Mouse (Mus musculus): ENCODE data around the gene Htt. TPM values are rescaled to one million over a fixed set of nuclear protein-coding genes. Genes with fewer than 3 reads are reported as not detected.

The Htt gene
- polyA plus RNA-seq, 1 experiment = 31.4 TPM

GRCm38 (mm10) chr5:34907910-34908725 is 146.6 kb downstream of the Htt start, which contains the start of gene Msantd1:
Msantd1 (plus strand) TSS chr5:34908012.
- H3K4me1 ChIP-seq (ENCODE audit: control insufficient read depth, insufficient read depth, low read length) = no peaks in the 10 kb centered on the region
- H3K4me3 ChIP-seq (ENCODE audit: insufficient read depth, low read length) = no peak within 1 kb of the TSS
- H3K27ac ChIP-seq (ENCODE audit: insufficient read depth, low read length) = no peak within 1 kb of the TSS
- TF ChIP-seq CTCF (IDR thresholded peaks at IDR 0.05; ENCODE audit: borderline replicate concordance, insufficient read depth, low read length) (no peak), POLR2A (IDR thresholded peaks at IDR 0.05; ENCODE audit: low read depth, low read length) (no peak)

DNA sequence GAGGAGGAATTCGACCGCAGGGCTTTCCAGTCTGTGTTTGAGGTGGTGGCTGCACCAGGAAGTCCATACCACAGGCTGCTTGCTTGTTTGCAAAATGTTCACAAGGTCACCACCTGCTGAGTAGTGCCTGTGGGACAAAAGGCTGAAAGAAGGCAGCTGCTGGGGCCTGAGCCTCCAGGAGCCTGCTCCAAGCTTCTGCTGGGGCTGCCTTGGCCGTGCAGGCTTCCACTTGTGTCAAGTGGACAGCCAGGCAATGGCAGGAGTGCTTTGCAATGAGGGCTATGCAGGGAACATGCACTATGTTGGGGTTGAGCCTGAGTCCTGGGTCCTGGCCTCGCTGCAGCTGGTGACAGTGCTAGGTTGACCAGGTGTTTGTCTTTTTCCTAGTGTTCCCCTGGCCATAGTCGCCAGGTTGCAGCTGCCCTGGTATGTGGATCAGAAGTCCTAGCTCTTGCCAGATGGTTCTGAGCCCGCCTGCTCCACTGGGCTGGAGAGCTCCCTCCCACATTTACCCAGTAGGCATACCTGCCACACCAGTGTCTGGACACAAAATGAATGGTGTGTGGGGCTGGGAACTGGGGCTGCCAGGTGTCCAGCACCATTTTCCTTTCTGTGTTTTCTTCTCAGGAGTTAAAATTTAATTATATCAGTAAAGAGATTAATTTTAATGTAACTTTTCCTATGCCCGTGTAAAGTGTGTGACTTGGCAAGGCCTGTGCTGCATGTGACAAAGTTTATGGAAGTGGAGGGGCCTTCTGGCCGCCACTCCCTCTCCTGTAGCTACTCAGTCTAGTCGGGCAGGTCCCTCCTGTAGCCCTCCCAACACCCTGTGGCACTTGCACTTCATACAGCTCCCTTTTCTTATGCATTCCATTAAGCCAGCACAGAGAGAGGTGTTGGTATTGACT is 147.4 kb downstream of the Htt start:
- Histone ChIP-seq H3K4me3 (ENCODE audit: insufficient read depth, low read length) (no peak overlapping the region), H3K27ac (ENCODE audit: insufficient read depth, low read length) (no peak overlapping the region), H3K4me1 (ENCODE audit: control insufficient read depth, insufficient read depth, low read length) (no peaks in the 10 kb centered on the region)
- TF ChIP-seq POLR2A (IDR thresholded peaks at IDR 0.05; ENCODE audit: low read depth, low read length) (no peak), CTCF (IDR thresholded peaks at IDR 0.05; ENCODE audit: borderline replicate concordance, insufficient read depth, low read length) (no peak)

DNA sequence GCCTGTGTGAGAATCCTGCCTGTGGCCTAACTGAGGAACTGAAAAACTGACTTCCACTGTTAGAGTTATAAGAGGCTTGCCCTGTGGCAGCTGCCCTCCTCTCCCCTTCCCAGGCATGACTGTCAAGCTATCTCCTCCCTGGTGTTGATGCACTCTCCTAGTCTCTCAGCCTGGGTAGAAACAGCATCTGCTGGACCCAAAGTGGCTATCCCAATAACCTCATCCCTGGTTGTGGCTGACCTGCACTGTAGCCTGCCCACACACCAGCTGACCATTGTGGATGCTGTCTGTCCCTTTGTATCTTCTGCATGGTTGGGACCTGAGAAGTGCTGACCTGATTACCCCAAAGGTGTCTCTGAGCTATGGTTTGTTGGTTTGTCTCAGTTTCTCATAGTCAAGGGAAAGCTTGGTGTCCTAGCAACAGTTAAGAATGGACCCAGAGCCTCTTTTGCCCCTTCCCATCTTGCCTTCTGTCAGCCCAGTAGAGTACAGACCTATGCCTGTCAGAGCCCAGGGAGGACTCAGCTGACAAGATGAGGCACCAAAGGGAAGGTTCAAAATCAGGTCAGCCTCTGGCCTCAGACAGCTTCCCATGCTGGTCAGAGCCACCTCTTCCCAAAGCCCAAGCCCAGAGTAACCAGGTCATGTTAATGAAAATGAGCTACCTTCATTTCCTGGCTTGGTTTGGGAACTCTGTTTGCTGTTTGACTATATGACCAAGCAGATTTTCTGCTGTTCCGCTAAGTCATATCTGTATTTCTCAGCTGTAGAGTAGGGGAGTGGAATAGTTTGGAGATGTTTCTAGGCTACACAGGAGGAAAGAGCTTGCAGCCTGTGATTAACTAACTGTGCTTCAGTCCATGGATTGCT is 148.3 kb downstream of the Htt start:
- H3K4me1 ChIP-seq (ENCODE audit: control insufficient read depth, insufficient read depth, low read length) = no peaks in the 10 kb centered on the region
- H3K4me3 ChIP-seq (ENCODE audit: insufficient read depth, low read length) = no peak overlapping the region
- TF ChIP-seq POLR2A (IDR thresholded peaks at IDR 0.05; ENCODE audit: low read depth, low read length) = no peak
- no peak overlapping the region for H3K27ac ChIP-seq (ENCODE audit: insufficient read depth, low read length)

- no peak overlapping the region for H3K27ac ChIP-seq (ENCODE audit: insufficient read depth, low read length)
- no peak overlapping the region for H3K4me3 ChIP-seq (ENCODE audit: insufficient read depth, low read length)
- H3K4me1 ChIP-seq (ENCODE audit: control insufficient read depth, insufficient read depth, low read length) = no peaks in the 10 kb centered on the region
- TF ChIP-seq POLR2A (IDR thresholded peaks at IDR 0.05; ENCODE audit: low read depth, low read length) (no peak), CTCF (IDR thresholded peaks at IDR 0.05; ENCODE audit: borderline replicate concordance, insufficient read depth, low read length) (no peak)
Observed at GRCm38 (mm10) chr5:34910504-34910815, 148.9 kb downstream of the Htt start.

- TF ChIP-seq CTCF (IDR thresholded peaks at IDR 0.05; ENCODE audit: borderline replicate concordance, insufficient read depth, low read length) (peak; percentile 88), POLR2A (IDR thresholded peaks at IDR 0.05; ENCODE audit: low read depth, low read length) (no peak)
- Histone ChIP-seq H3K4me3 (ENCODE audit: insufficient read depth, low read length) (no peak overlapping the region), H3K27ac (ENCODE audit: insufficient read depth, low read length) (no peak overlapping the region), H3K4me1 (ENCODE audit: control insufficient read depth, insufficient read depth, low read length) (no peaks in the 10 kb centered on the region)
Observed at GRCm38 (mm10) chr5:34915801-34916200, 154.3 kb downstream of the Htt start.

GRCm38 (mm10) chr5:34917234-34917655 is 155.7 kb downstream of the Htt start:
- H3K4me3 ChIP-seq (ENCODE audit: insufficient read depth, low read length) = no peak overlapping the region
- no peaks in the 10 kb centered on the region for H3K4me1 ChIP-seq (ENCODE audit: control insufficient read depth, insufficient read depth, low read length)
- H3K27ac ChIP-seq (ENCODE audit: insufficient read depth, low read length) = no peak overlapping the region
- no peak for TF ChIP-seq CTCF (IDR thresholded peaks at IDR 0.05; ENCODE audit: borderline replicate concordance, insufficient read depth, low read length)
- no peak for TF ChIP-seq POLR2A (IDR thresholded peaks at IDR 0.05; ENCODE audit: low read depth, low read length)

DNA sequence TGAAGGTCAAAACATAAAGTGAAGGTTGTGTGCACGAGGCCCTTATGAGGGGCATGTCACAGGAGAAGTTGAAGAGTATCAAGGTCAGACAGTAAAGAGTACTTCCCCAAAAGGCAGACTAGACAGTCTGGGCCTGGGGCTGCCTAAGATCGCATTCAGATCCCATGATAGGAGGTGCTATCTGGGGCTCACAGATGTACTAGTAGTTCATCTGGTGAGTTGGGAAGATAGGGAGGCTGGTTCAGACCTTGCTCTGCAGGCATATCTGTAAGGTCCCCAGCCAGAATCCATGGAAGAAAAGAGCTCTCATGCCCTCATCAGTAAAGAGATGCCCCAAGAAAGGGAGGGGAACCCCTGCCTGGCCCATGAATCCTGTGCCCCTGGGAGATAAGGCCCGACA is 157.2 kb downstream of the Htt start:
- no peak for TF ChIP-seq CTCF (IDR thresholded peaks at IDR 0.05; ENCODE audit: borderline replicate concordance, insufficient read depth, low read length)
- no peak for TF ChIP-seq POLR2A (IDR thresholded peaks at IDR 0.05; ENCODE audit: low read depth, low read length)
- Histone ChIP-seq H3K4me3 (ENCODE audit: insufficient read depth, low read length) (no peak overlapping the region), H3K27ac (ENCODE audit: insufficient read depth, low read length) (no peak overlapping the region), H3K4me1 (ENCODE audit: control insufficient read depth, insufficient read depth, low read length) (no peaks in the 10 kb centered on the region)

GRCm38 (mm10) chr5:34922531-34922930 is 161.0 kb downstream of the Htt start:
- Histone ChIP-seq H3K4me3 (ENCODE audit: insufficient read depth, low read length) (no peak overlapping the region), H3K4me1 (ENCODE audit: control insufficient read depth, insufficient read depth, low read length) (no peaks in the 10 kb centered on the region), H3K27ac (ENCODE audit: insufficient read depth, low read length) (no peak overlapping the region)
- TF ChIP-seq POLR2A (IDR thresholded peaks at IDR 0.05; ENCODE audit: low read depth, low read length) = no peak
- no peak for TF ChIP-seq CTCF (IDR thresholded peaks at IDR 0.05; ENCODE audit: borderline replicate concordance, insufficient read depth, low read length)

GRCm38 (mm10) chr5:34923920-34924319 is 162.4 kb downstream of the Htt start:
- Histone ChIP-seq H3K4me3 (ENCODE audit: insufficient read depth, low read length) (no peak overlapping the region), H3K4me1 (ENCODE audit: control insufficient read depth, insufficient read depth, low read length) (no peaks in the 10 kb centered on the region), H3K27ac (ENCODE audit: insufficient read depth, low read length) (no peak overlapping the region)
- TF ChIP-seq POLR2A (IDR thresholded peaks at IDR 0.05; ENCODE audit: low read depth, low read length) (no peak), CTCF (IDR thresholded peaks at IDR 0.05; ENCODE audit: borderline replicate concordance, insufficient read depth, low read length) (no peak)

Data from embryonic fibroblast, embryonic 13.5 days (primary cell).